Mouse (Mus musculus): ENCODE measurements around the gene Ripk3. TPM values are rescaled to one million over a fixed set of nuclear protein-coding genes. Genes with fewer than 3 reads are reported as not detected.

Ripk3 gene
- 6.7 and 11.8 TPM in 2 replicates for polyA plus RNA-seq (2015; fragmentation: Nextera tagmentation; extraction: Ambion mirVana)

DNA sequence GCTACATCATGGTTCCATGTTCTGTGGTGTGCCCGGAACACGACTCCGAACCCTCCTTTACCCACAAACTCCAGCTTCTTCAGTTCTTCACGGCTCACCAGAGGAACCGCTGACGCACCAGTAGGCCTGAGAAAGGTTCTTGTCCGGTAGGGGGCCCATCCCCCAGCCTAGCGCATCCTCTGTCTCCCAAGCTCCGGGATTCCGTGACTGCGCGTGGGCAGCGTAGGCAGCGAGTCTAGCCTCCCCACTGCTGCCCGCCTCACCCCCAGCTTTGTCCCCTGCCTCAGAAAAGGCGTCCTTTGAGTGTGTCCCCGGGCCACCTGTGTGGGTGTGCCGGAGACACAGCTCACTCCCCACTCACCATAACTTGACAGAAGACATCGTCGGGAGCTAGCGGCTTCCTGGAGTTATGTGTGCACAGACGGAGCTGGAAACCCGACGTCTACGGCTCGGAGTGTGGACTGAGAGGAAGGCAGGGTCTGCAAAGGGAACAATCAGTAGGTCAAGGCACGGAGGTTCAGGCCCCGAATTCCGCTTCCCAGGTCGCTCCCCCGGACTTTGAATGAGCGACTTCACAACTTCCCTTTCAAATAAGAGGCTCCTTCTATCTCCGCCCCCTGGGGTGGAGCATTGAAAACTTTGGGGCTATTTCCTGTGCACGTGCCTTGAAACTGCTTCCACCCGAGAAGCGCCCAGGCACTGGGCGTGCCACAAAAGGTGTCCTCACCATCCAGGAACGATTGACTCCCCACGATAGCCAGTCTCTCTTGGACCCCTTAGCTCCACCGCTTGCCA is at the start of gene Ripk3:
Gene Ripk3, minus strand, starts transcription at position 610 of the 795 bp plus-strand sequence.

GRCm38 (mm10) chr14:55822991-55823762 is 34.5 kb upstream of the Ripk3 start, which contains the start of gene Nfatc4:
TSS of gene Nfatc4 (plus strand) at chr14:55823144.

DNA sequence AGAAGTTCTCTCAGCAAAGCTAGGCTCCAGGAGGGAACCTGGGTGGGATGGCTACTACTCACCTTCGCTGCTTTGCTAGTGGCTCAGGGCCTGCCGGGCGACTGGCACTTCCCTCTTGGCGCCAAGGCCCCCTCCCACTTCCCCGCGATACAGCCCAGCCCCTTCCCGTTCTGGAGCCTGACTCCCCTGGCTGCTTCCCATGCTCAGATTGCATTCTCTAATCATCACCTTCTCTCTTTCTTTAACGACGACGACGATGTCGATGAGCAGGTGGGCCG is 4.8 kb downstream of the Ripk3 start, which contains the start of gene Adcy4:
Gene Adcy4, minus strand, starts transcription at position 138 of the 278 bp plus-strand sequence.

GRCm38 (mm10) chr14:55765696-55766095 is 23.0 kb downstream of the Ripk3 start, which contains the start of gene Ltb4r1:
TSS of gene Ltb4r1 (plus strand) at chr14:55765962.

DNA sequence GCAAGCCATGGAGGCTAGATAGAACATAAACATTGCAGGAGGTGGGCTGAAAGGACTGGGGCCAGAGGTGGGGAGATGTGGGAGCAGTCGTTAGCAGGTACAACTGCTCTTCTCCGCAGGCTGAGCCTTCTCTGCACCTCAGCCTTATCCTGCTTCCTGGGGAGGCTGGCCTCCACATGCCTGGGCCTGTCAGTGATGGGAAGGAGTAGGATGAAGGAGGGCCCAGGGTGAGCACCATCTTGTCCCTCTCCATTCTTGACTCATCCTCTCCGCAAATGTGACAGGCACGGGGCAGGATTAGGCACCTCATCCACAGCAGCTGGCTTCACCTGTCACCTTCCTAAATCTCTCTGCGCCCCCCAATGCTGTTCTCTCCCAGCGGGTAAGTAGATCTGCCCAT is 27.5 kb downstream of the Ripk3 start, which contains the start of gene Ltb4r2:
Gene Ltb4r2, plus strand, starts transcription at position 266 of the 400 bp plus-strand sequence.

GRCm38 (mm10) chr14:55758363-55758784 is 30.3 kb downstream of the Ripk3 start, which contains the start of gene Cideb:
TSS of gene Cideb (minus strand) at chr14:55758458.

GRCm38 (mm10) chr14:55745180-55745860 is 43.3 kb downstream of the Ripk3 start, which contains the start of the genes Dhrs1 and Nop9:
TSS of gene Dhrs1 (minus strand) at chr14:55745690.
TSS of gene Nop9 (plus strand) at chr14:55745693.

Other genes with a start within 250 kb of the Ripk3 start
- 15.8 and 17.4 TPM in 2 replicates for gene Pck2, start 248.6 kb downstream of the Ripk3 start, polyA plus RNA-seq (2015; fragmentation: Nextera tagmentation; extraction: Ambion mirVana)
- gene Dcaf11, start 228.9 kb downstream of the Ripk3 start, polyA plus RNA-seq (2015; fragmentation: Nextera tagmentation; extraction: Ambion mirVana), result 45.2 and 45.3 TPM in 2 replicates
- 1.2 and 1.5 TPM in 2 replicates for gene A730061H03Rik, start 228.5 kb downstream of the Ripk3 start, polyA plus RNA-seq (2015; fragmentation: Nextera tagmentation; extraction: Ambion mirVana)
- 342 and 394 TPM in 2 replicates for gene Fitm1, start 213.2 kb downstream of the Ripk3 start, polyA plus RNA-seq (2015; fragmentation: Nextera tagmentation; extraction: Ambion mirVana)
- gene Psme1, start 210.7 kb downstream of the Ripk3 start, polyA plus RNA-seq (2015; fragmentation: Nextera tagmentation; extraction: Ambion mirVana), result 88.6 and 106 TPM in 2 replicates
- gene Emc9, start 203.6 kb downstream of the Ripk3 start, polyA plus RNA-seq (2015; fragmentation: Nextera tagmentation; extraction: Ambion mirVana), result 63.2 and 67.4 TPM in 2 replicates
- 186 and 262 TPM in 2 replicates for gene Psme2, start 197.8 kb downstream of the Ripk3 start, polyA plus RNA-seq (2015; fragmentation: Nextera tagmentation; extraction: Ambion mirVana)
- 10.3 and 13.4 TPM in 2 replicates for gene Rnf31, start 197.2 kb downstream of the Ripk3 start, polyA plus RNA-seq (2015; fragmentation: Nextera tagmentation; extraction: Ambion mirVana)
- gene Irf9, start 185.3 kb downstream of the Ripk3 start, polyA plus RNA-seq (2015; fragmentation: Nextera tagmentation; extraction: Ambion mirVana), result 11.4 and 12.2 TPM in 2 replicates
- 1.8 and 1.9 TPM in 2 replicates for gene Rec8, start 170.8 kb downstream of the Ripk3 start, polyA plus RNA-seq (2015; fragmentation: Nextera tagmentation; extraction: Ambion mirVana)
- 52.7 and 61.0 TPM in 2 replicates for gene Ipo4, start 152.9 kb downstream of the Ripk3 start, polyA plus RNA-seq (2015; fragmentation: Nextera tagmentation; extraction: Ambion mirVana)
- 1.3 and 2.0 TPM in 2 replicates for gene Gm49378, start 151.0 kb downstream of the Ripk3 start, polyA plus RNA-seq (2015; fragmentation: Nextera tagmentation; extraction: Ambion mirVana)
- 48.0 and 52.2 TPM in 2 replicates for gene Tm9sf1, start 145.1 kb downstream of the Ripk3 start, polyA plus RNA-seq (2015; fragmentation: Nextera tagmentation; extraction: Ambion mirVana)
- 0.24 and 0.32 TPM in 2 replicates for gene Tssk4, start 138.7 kb downstream of the Ripk3 start, polyA plus RNA-seq (2015; fragmentation: Nextera tagmentation; extraction: Ambion mirVana)
- gene Mdp1, start 128.4 kb downstream of the Ripk3 start, polyA plus RNA-seq (2015; fragmentation: Nextera tagmentation; extraction: Ambion mirVana), result 29.8 and 35.3 TPM in 2 replicates
- gene Gmpr2, start 116.9 kb downstream of the Ripk3 start, polyA plus RNA-seq (2015; fragmentation: Nextera tagmentation; extraction: Ambion mirVana), result 15.1 and 16.5 TPM in 2 replicates
- 356 and 376 TPM in 2 replicates for gene Nedd8, start 116.7 kb downstream of the Ripk3 start, polyA plus RNA-seq (2015; fragmentation: Nextera tagmentation; extraction: Ambion mirVana)
- gene Tinf2, start 107.0 kb downstream of the Ripk3 start, polyA plus RNA-seq (2015; fragmentation: Nextera tagmentation; extraction: Ambion mirVana), result 14.2 and 15.0 TPM in 2 replicates
- gene Tgm1, start 74.9 kb downstream of the Ripk3 start, polyA plus RNA-seq (2015; fragmentation: Nextera tagmentation; extraction: Ambion mirVana), result 0.35 and 1.9 TPM in 2 replicates
- 12.8 and 13.3 TPM in 2 replicates for gene Rabggta, start 66.6 kb downstream of the Ripk3 start, polyA plus RNA-seq (2015; fragmentation: Nextera tagmentation; extraction: Ambion mirVana)
- gene Dhrs1, start 43.2 kb downstream of the Ripk3 start, polyA plus RNA-seq (2015; fragmentation: Nextera tagmentation; extraction: Ambion mirVana), result 41.5 and 50.2 TPM in 2 replicates
- 14.6 and 17.5 TPM in 2 replicates for gene Nop9, start 43.2 kb downstream of the Ripk3 start, polyA plus RNA-seq (2015; fragmentation: Nextera tagmentation; extraction: Ambion mirVana)
- gene Cideb, start 30.4 kb downstream of the Ripk3 start, polyA plus RNA-seq (2015; fragmentation: Nextera tagmentation; extraction: Ambion mirVana), result 0.11 and 0.12 TPM in 2 replicates
- 0.23 and 0.41 TPM in 2 replicates for gene Ltb4r2, start 27.4 kb downstream of the Ripk3 start, polyA plus RNA-seq (2015; fragmentation: Nextera tagmentation; extraction: Ambion mirVana)
- gene Ltb4r1, start 22.9 kb downstream of the Ripk3 start, polyA plus RNA-seq (2015; fragmentation: Nextera tagmentation; extraction: Ambion mirVana), result 0.21 and 0.61 TPM in 2 replicates
- gene Adcy4, start 4.8 kb downstream of the Ripk3 start, polyA plus RNA-seq (2015; fragmentation: Nextera tagmentation; extraction: Ambion mirVana), result 5.0 and 5.7 TPM in 2 replicates
- 10.9 and 11.6 TPM in 2 replicates for gene Nfatc4, start 34.3 kb upstream of the Ripk3 start, polyA plus RNA-seq (2015; fragmentation: Nextera tagmentation; extraction: Ambion mirVana)
- 3.1 and 3.3 TPM in 2 replicates for gene Nynrin, start 65.1 kb upstream of the Ripk3 start, polyA plus RNA-seq (2015; fragmentation: Nextera tagmentation; extraction: Ambion mirVana)
- gene Cbln3, start 95.5 kb upstream of the Ripk3 start, polyA plus RNA-seq (2015; fragmentation: Nextera tagmentation; extraction: Ambion mirVana), result 0.21 and 0.28 TPM in 2 replicates
- gene Khnyn, start 96.1 kb upstream of the Ripk3 start, polyA plus RNA-seq (2015; fragmentation: Nextera tagmentation; extraction: Ambion mirVana), result 6.2 and 7.7 TPM in 2 replicates
- 66.3 and 69.2 TPM in 2 replicates for gene Sdr39u1, start 111.4 kb upstream of the Ripk3 start, polyA plus RNA-seq (2015; fragmentation: Nextera tagmentation; extraction: Ambion mirVana)
- gene Cma1, start 155.8 kb upstream of the Ripk3 start, polyA plus RNA-seq (2015; fragmentation: Nextera tagmentation; extraction: Ambion mirVana), result 390 and 665 TPM in 2 replicates
- 0.28 and 0.91 TPM in 2 replicates for gene Cma2, start 162.1 kb upstream of the Ripk3 start, polyA plus RNA-seq (2015; fragmentation: Nextera tagmentation; extraction: Ambion mirVana)
- not detected in 2 replicates for gene Mcpt1, start 229.1 kb upstream of the Ripk3 start, polyA plus RNA-seq (2015; fragmentation: Nextera tagmentation; extraction: Ambion mirVana)
- gene Mcpt9, start 241.6 kb upstream of the Ripk3 start, polyA plus RNA-seq (2015; fragmentation: Nextera tagmentation; extraction: Ambion mirVana), result not detected in 2 replicates